Mouse (Mus musculus): ENCODE measurements around the gene Th. TPM values are rescaled to one million over a fixed set of nuclear protein-coding genes. Genes with fewer than 3 reads are reported as not detected.
A peak's percentile ranks its signal among the peaks of the same experiment; 100 is the strongest.

The Th gene
- polyA plus RNA-seq (2014; fragmentation: Nextera tagmentation; extraction: Ambion mirVana): 7.9 and 8.2 TPM in 2 replicates

DNA sequence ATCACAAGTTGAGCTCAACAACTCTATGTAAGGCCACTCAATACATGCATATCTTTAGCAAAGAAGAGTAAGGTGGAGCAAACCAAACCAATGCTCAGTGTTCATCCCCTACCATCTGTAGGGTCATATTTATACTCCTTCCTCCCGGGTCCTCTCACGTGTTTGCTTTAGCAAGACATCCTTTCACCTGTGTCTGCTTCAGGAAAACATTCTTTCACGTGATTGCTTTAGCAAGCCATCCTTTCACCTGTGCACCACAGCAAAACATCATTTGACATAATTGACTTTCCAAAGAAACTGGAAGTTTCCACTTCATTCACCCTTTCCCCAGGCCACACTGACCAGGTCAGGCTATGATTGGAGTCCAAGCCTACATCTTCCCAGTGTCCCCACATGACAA is at the start of gene Th:
Gene Th, minus strand, starts transcription at position 101 of the 400 bp plus-strand sequence.
- Histone ChIP-seq H3K4me1 (ENCODE audit: control insufficient read depth, insufficient read depth, low read length) (no peaks in the 10 kb centered on the region), H3K36me3 (ENCODE audit: control insufficient read depth, insufficient read depth, low read length) (no peaks in the 10 kb centered on the region), H3K27ac (ENCODE audit: low read depth, low read length) (no peak within 1 kb of the TSS), H3K4me2 (ENCODE audit: low read length) (no peak within 1 kb of the TSS), H3K27me3 (replicated peaks; ENCODE audit: control insufficient read depth, insufficient read depth, low read length) (no peaks in the 10 kb centered on the region), H3K9ac (ENCODE audit: low read length) (no peak within 1 kb of the TSS), H3K4me3 (ENCODE audit: low read depth, low read length) (no peak within 1 kb of the TSS), H3K9me3 (replicated peaks; ENCODE audit: control insufficient read depth, low read length) (no peaks in the 10 kb centered on the region)
- ATAC-seq: no peak
- DNase-seq (ENCODE audit: low spot score): no peak
- WGBS: 90% methylated on average over 3 of the region's 3 CpGs

DNA sequence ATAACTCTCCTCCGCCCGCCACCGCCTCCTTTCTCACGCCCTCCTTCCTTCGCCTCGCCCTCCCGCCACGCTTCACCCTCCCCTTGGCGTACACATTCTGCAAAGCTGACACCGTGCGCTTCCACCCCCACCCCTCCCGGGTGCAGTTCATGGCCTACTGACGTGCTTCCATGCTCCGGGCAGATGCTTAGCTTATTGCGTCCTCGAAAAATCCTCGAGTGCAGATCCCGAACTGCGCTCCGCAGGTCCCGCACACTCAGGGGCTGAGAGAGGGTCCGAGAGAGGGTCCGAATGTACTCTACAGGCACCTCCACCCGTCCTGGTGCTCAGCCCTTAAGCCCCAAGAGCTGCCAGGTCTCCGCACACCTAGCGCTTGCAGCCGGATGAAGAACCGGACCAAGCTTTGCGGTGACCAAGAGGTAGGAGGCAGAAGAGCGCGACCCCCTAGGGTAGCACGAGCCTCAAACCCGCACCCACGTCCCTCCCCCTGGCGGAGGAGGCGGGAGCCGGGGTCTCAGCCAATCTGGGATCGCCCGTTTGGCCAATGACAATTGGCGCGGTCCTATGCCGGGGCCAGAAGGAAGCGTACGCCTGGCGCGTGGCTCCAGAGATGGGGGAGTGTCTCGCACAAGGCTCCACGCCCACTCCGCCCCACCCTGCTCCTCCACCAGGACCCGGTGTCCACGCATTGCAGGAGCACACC is 38.0 kb upstream of the Th start, which contains the start of gene Ascl2:
Gene Ascl2, minus strand, starts transcription at position 456 of the 703 bp plus-strand sequence.
- peak within 1 kb of the TSS; percentile 32 for H3K9ac ChIP-seq (ENCODE audit: low read length)
- H3K27ac ChIP-seq (ENCODE audit: low read depth, low read length): no peak within 1 kb of the TSS
- WGBS: under 1% methylated on average over 50 of the region's 51 CpGs
- no peaks in the 10 kb centered on the region for H3K36me3 ChIP-seq (ENCODE audit: control insufficient read depth, insufficient read depth, low read length)
- no peaks in the 10 kb centered on the region for H3K9me3 ChIP-seq (replicated peaks; ENCODE audit: control insufficient read depth, low read length)
- peaks cover 7% of the 10 kb centered on the region for H3K4me1 ChIP-seq (ENCODE audit: control insufficient read depth, insufficient read depth, low read length)
- H3K4me2 ChIP-seq (ENCODE audit: low read length): peak within 1 kb of the TSS; percentile 79
- peaks cover 57% of the 10 kb centered on the region for H3K27me3 ChIP-seq (replicated peaks; ENCODE audit: control insufficient read depth, insufficient read depth, low read length)
- DNase-seq (ENCODE audit: low spot score) (peak; percentile 44), ATAC-seq (0 out of 2 replicates have a peak, but pooled peaks have one; percentile 33)
- H3K4me3 ChIP-seq (ENCODE audit: low read depth, low read length): peak within 1 kb of the TSS; percentile 40

DNA sequence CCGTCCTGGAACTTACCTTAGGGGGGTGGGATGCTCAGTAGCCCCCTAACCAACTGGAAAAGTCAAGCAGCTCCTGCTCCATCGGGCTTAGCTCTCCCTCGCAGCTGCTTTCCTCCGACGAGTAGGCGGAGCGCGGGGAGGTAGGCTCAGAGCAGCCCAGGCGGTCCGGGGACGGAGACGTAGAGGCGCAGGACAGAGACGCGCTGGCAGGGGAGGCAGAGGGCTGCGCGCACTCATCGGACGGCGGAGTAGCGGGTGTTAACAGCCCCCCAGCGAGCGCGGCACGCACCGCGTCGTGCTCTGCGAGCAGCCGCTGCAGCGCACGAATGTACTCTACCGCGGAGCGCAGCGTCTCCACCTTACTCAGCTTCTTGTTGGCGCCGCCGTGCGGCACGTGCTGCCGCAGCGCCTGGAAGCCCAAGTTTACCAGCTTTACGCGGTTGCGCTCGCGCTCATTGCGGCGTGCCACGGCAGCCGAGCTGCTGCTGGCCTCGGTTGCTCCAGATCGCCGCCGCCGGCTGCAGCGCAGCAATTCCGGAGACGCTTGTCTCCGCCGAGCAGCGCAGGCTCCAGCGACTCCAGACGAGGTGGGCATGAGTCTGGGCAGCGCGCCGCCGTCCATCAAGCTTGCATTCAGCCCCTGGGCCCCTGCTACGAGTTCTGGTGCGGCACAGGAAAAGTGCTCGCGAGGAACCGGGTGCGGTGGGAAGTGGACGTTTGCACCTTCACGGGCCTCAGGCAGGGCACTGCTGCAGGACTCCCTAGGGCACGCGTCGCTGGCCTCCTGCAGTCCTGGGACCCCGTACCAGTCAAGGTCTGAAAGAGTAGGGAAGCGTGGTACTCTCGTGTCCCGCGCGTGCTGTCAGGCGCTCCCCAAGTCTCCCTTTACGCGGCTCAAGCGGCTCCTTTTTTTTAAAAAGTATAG is 37.2 kb upstream of the Th start:
- WGBS: under 1% methylated on average over 86 of the region's 90 CpGs
- Histone ChIP-seq H3K4me1 (ENCODE audit: control insufficient read depth, insufficient read depth, low read length) (peaks cover 7% of the 10 kb centered on the region), H3K27me3 (replicated peaks; ENCODE audit: control insufficient read depth, insufficient read depth, low read length) (peaks cover 57% of the 10 kb centered on the region), H3K36me3 (ENCODE audit: control insufficient read depth, insufficient read depth, low read length) (no peaks in the 10 kb centered on the region), H3K27ac (ENCODE audit: low read depth, low read length) (no peak overlapping the region), H3K9ac (ENCODE audit: low read length) (peak overlapping the region; percentile 35), H3K9me3 (replicated peaks; ENCODE audit: control insufficient read depth, low read length) (no peaks in the 10 kb centered on the region), H3K4me2 (ENCODE audit: low read length) (peak overlapping the region; percentile 79), H3K4me3 (ENCODE audit: low read depth, low read length) (peak overlapping the region; percentile 40)
- DNase-seq (ENCODE audit: low spot score): peak; percentile 91
- ATAC-seq: peak; percentile 86

DNA sequence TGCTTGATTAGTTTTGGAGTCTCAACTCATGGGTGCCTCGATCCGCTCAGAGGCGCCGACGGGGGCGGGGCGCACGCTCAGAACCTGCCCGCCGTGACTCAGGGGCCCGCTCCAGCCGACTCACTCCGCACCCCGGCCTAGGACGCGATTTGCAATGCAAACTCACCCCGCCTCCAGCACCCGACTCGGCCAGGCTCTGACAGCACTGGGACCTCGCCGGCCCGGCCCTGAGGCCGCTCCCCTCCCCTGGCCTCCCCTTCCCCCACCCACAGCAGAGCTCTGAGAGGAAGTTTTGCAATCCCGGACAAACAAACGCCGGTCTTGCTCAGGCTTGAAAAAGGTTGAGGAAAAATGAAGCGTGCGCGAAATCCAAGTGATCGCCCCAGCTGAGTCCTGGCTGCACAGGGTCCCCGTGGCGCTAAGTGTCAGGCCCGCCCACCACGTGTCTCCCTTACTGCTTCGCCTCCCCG is 36.5 kb upstream of the Th start:
- Histone ChIP-seq H3K4me3 (ENCODE audit: low read depth, low read length) (peak overlapping the region; percentile 40), H3K9ac (ENCODE audit: low read length) (peak overlapping the region; percentile 35; the same call in 1 of the 2 replicates), H3K27ac (ENCODE audit: low read depth, low read length) (no peak overlapping the region), H3K9me3 (replicated peaks; ENCODE audit: control insufficient read depth, low read length) (no peaks in the 10 kb centered on the region), H3K4me1 (ENCODE audit: control insufficient read depth, insufficient read depth, low read length) (peaks cover 7% of the 10 kb centered on the region), H3K36me3 (ENCODE audit: control insufficient read depth, insufficient read depth, low read length) (no peaks in the 10 kb centered on the region), H3K27me3 (replicated peaks; ENCODE audit: control insufficient read depth, insufficient read depth, low read length) (peaks cover 57% of the 10 kb centered on the region), H3K4me2 (ENCODE audit: low read length) (peak overlapping the region; percentile 79)
- peak; percentile 13 for DNase-seq (ENCODE audit: low spot score)
- peak; percentile 43 for ATAC-seq
- WGBS: under 1% methylated on average over 36 of the region's 36 CpGs

DNA sequence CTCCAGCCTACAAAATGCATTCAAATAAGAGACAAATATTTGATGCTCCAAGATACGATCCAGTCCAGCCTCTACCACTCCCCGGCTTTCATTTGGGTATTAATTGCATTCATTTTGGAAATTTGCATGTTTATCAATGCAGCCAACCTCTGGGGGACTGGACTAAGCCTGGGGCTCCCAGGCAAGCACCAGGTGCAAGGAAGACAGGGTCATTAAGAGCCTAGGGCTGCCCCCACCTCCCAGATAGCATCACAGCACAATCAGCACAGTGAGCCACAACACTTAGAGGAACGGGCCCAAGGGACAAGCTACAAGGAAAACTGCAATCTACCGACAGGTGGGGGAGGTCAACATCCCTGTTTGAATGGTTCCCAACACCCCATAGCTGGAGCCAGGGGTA is 28.8 kb upstream of the Th start:
- H3K9me3 ChIP-seq (replicated peaks; ENCODE audit: control insufficient read depth, low read length): no peaks in the 10 kb centered on the region
- H3K9ac ChIP-seq (ENCODE audit: low read length): no peak overlapping the region
- ATAC-seq (no peak), DNase-seq (ENCODE audit: low spot score) (no peak)
- H3K27me3 ChIP-seq (replicated peaks; ENCODE audit: control insufficient read depth, insufficient read depth, low read length): no peaks in the 10 kb centered on the region
- 75% methylated on average over 4 of the region's 4 CpGs for WGBS
- no peak overlapping the region for H3K4me2 ChIP-seq (ENCODE audit: low read length)
- no peaks in the 10 kb centered on the region for H3K4me1 ChIP-seq (ENCODE audit: control insufficient read depth, insufficient read depth, low read length)
- H3K36me3 ChIP-seq (ENCODE audit: control insufficient read depth, insufficient read depth, low read length): no peaks in the 10 kb centered on the region
- no peak overlapping the region for H3K27ac ChIP-seq (ENCODE audit: low read depth, low read length)
- H3K4me3 ChIP-seq (ENCODE audit: low read depth, low read length): no peak overlapping the region

DNA sequence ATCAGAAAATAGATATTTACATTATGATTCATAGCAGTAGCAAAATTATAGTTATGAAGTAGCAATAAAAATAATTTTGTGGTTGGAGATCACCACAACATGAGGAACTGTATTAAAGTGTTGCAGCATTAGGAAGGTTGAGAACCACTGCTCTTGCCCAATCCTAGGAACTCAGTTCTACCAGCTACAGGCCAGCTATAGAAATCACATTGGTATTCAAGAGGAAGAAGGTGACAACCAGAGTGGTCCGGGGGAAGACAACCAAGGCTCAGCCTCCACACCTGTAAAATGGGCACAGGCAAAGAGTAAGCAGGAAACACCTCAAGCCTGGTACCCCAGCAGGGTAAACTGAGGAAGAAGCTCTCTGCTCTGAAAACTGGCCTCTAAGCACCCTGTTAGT is 27.9 kb upstream of the Th start:
- WGBS: 100% methylated on average over 1 of the region's 1 CpGs
- no peak for ATAC-seq
- H3K4me3 ChIP-seq (ENCODE audit: low read depth, low read length): no peak overlapping the region
- DNase-seq (ENCODE audit: low spot score): no peak
- no peak overlapping the region for H3K9ac ChIP-seq (ENCODE audit: low read length)
- H3K27ac ChIP-seq (ENCODE audit: low read depth, low read length): no peak overlapping the region
- H3K4me1 ChIP-seq (ENCODE audit: control insufficient read depth, insufficient read depth, low read length): no peaks in the 10 kb centered on the region
- no peaks in the 10 kb centered on the region for H3K36me3 ChIP-seq (ENCODE audit: control insufficient read depth, insufficient read depth, low read length)
- no peak overlapping the region for H3K4me2 ChIP-seq (ENCODE audit: low read length)
- H3K9me3 ChIP-seq (replicated peaks; ENCODE audit: control insufficient read depth, low read length): no peaks in the 10 kb centered on the region
- H3K27me3 ChIP-seq (replicated peaks; ENCODE audit: control insufficient read depth, insufficient read depth, low read length): no peaks in the 10 kb centered on the region

DNA sequence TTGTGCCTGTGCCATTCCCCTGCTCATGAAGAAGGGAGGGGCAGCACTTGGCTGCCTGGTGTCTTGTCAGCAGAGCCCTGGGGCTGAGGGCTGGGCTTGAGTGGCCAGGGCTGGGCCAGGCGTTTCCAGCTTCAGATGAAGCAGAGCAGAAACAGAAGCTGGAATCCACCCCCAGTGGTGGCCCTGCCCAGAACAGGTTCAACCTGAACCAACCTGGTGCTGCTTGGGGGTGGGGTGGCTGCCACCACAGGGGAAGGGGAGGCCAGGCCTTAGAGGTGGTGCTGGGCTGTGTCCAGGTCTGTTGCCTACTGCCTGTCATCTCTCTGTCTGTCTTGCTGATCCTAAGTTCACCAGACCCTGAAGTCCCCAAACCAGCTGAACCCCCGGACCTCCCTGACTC is 25.1 kb upstream of the Th start:
- H3K9me3 ChIP-seq (replicated peaks; ENCODE audit: control insufficient read depth, low read length): no peaks in the 10 kb centered on the region
- H3K27me3 ChIP-seq (replicated peaks; ENCODE audit: control insufficient read depth, insufficient read depth, low read length): no peaks in the 10 kb centered on the region
- no peak overlapping the region for H3K9ac ChIP-seq (ENCODE audit: low read length)
- no peaks in the 10 kb centered on the region for H3K4me1 ChIP-seq (ENCODE audit: control insufficient read depth, insufficient read depth, low read length)
- ATAC-seq: no peak
- H3K4me2 ChIP-seq (ENCODE audit: low read length): no peak overlapping the region
- no peak overlapping the region for H3K4me3 ChIP-seq (ENCODE audit: low read depth, low read length)
- H3K36me3 ChIP-seq (ENCODE audit: control insufficient read depth, insufficient read depth, low read length): no peaks in the 10 kb centered on the region
- H3K27ac ChIP-seq (ENCODE audit: low read depth, low read length): no peak overlapping the region
- no peak for DNase-seq (ENCODE audit: low spot score)
- 85% methylated on average over 2 of the region's 2 CpGs for WGBS

DNA sequence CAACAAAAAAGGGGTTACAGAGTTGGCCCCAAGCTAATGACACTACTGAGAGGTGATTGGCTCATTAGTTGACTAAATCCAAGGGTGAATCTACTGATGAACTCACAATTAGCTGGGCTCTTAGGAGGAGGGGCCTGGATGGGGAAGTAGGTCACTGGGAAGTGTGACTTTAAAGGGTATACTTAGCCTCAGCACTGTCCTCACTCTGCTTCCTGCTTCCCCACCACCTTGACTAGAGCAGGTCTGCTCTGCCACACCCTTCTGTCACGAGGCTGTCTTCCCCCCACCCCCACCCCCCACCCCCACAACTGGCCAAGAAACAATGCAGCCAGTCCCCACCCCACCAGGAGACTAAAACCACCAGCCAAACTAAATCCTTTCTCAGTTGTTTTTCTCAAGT is 18.6 kb upstream of the Th start:
- Histone ChIP-seq H3K27ac (ENCODE audit: low read depth, low read length) (no peak overlapping the region), H3K36me3 (ENCODE audit: control insufficient read depth, insufficient read depth, low read length) (no peaks in the 10 kb centered on the region), H3K4me1 (ENCODE audit: control insufficient read depth, insufficient read depth, low read length) (no peaks in the 10 kb centered on the region), H3K9me3 (replicated peaks; ENCODE audit: control insufficient read depth, low read length) (no peaks in the 10 kb centered on the region), H3K4me3 (ENCODE audit: low read depth, low read length) (no peak overlapping the region), H3K27me3 (replicated peaks; ENCODE audit: control insufficient read depth, insufficient read depth, low read length) (no peaks in the 10 kb centered on the region), H3K4me2 (ENCODE audit: low read length) (no peak overlapping the region), H3K9ac (ENCODE audit: low read length) (no peak overlapping the region)
- WGBS: 0% methylated on average over 1 of the region's 1 CpGs
- ATAC-seq: no peak
- DNase-seq (ENCODE audit: low spot score): no peak
